Mouse (Mus musculus) neural tube, embryonic 13.5 days (tissue): ENCODE measurements around the gene Prdx5. TPM values are rescaled to one million over a fixed set of nuclear protein-coding genes. Genes with fewer than 3 reads are reported as not detected.
A peak's percentile ranks its signal among the peaks of the same experiment; 100 is the strongest.

Source experiments
- ATAC-seq: fragments of 200-750 bp; cut with Nextera tagmentation; 2 replicates; pipeline ENCODE4 v1.8.0; 2017; ENCODE audit warnings: low read depth, mild to moderate bottlenecking, moderate TSS enrichment, moderate library complexity
- H3K27ac ChIP-seq: fragments of 300-500 bp; sonication (generic); replicated peaks from 2 replicates; pipeline ENCODE4 v1.5.1; 2015; ENCODE audit warnings: moderate library complexity, mild to moderate bottlenecking, inconsistent platforms
- H3K27me3 ChIP-seq: fragments of 300-500 bp; sonication (generic); 2 replicates; pipeline ENCODE4 v1.6.1; 2015; ENCODE audit warnings: mild to moderate bottlenecking, inconsistent platforms
- H3K36me3 ChIP-seq: fragments of 300-500 bp; sonication (generic); 2 replicates; pipeline ENCODE4 v1.6.1; 2015; ENCODE audit warnings: mild to moderate bottlenecking, inconsistent platforms
- H3K4me1 ChIP-seq: fragments of 300-500 bp; sonication (generic); replicated peaks from 2 replicates; pipeline ENCODE4 v1.6.1; 2015; ENCODE audit warnings: inconsistent platforms
- H3K4me2 ChIP-seq: fragments of 300-500 bp; sonication (generic); 2 replicates; pipeline ENCODE4 v1.6.1; 2015; ENCODE audit warnings: inconsistent platforms, mild to moderate bottlenecking, moderate library complexity
- H3K4me3 ChIP-seq: fragments of 300-500 bp; sonication (generic); 2 replicates; pipeline ENCODE4 v1.5.1; 2015; ENCODE audit warnings: mild to moderate bottlenecking, inconsistent platforms
- H3K9ac ChIP-seq: fragments of 300-500 bp; sonication (generic); 2 replicates; pipeline ENCODE4 v1.6.1; 2015; ENCODE audit warnings: moderate library complexity, mild to moderate bottlenecking, inconsistent platforms
- H3K9me3 ChIP-seq: fragments of 300-500 bp; sonication (generic); 2 replicates; pipeline ENCODE4 v1.6.1; 2016; ENCODE audit warnings: inconsistent platforms
- WGBS: fragments of 180-500 bp; shearing (Covaris S2); methylation state at CpG from one replicate; pipeline ENCODE4 v1.1.7; 2015; 5-methylcytosine and 5-hydroxymethylcytosine counted together
- polyA plus RNA-seq: library from polyadenylated mRNA; unstranded; fragments of >200 nt; fragmentation: Nextera tagmentation; extraction: Ambion mirVana; gene quantifications from 2 replicates; pipeline ENCODE4 v1.2.1, GENCODE M21; 2015

Prdx5 gene
- 294 and 302 TPM in 2 replicates for polyA plus RNA-seq

- H3K27me3 ChIP-seq = no peaks in the 10 kb centered on the region
- peak within 1 kb of the TSS; percentile 86 for H3K9ac ChIP-seq
- H3K9me3 ChIP-seq = no peaks in the 10 kb centered on the region
- under 1% methylated on average over 65 of the region's 65 CpGs for WGBS
- peak; percentile 94 for ATAC-seq
- H3K4me1 ChIP-seq = peaks cover 37% of the 10 kb centered on the region
- peak within 1 kb of the TSS; percentile 68 for H3K4me3 ChIP-seq
- H3K4me2 ChIP-seq = peak within 1 kb of the TSS; percentile 90
- H3K36me3 ChIP-seq = peaks cover 60% of the 10 kb centered on the region
- peak within 1 kb of the TSS; percentile 98 for H3K27ac ChIP-seq
Measured at GRCm38 (mm10) chr19:6909507-6910289, at the start of gene Prdx5, which contains the start of gene Trmt112. Prdx5 (minus strand) TSS chr19:6910106. Trmt112 (plus strand) TSS chr19:6909698.

GRCm38 (mm10) chr19:6956461-6956860, 46.6 kb upstream of the Prdx5 start:
- no peak overlapping the region for H3K4me3 ChIP-seq
- no peak overlapping the region for H3K9ac ChIP-seq
- H3K27me3 ChIP-seq = no peaks in the 10 kb centered on the region
- ATAC-seq = no peak
- peaks cover 56% of the 10 kb centered on the region for H3K36me3 ChIP-seq
- 80% methylated on average over 10 of the region's 10 CpGs for WGBS
- H3K27ac ChIP-seq = no peak overlapping the region
- H3K4me2 ChIP-seq = no peak overlapping the region
- peaks cover 15% of the 10 kb centered on the region for H3K4me1 ChIP-seq
- H3K9me3 ChIP-seq = no peaks in the 10 kb centered on the region

- Histone ChIP-seq H3K36me3 (peaks cover 54% of the 10 kb centered on the region), H3K9ac (peak overlapping the region; percentile 22; the same call in 1 of the 2 replicates)
- WGBS = 84% methylated on average over 7 of the region's 7 CpGs
Measured at GRCm38 (mm10) chr19:6955424-6955823, 45.5 kb upstream of the Prdx5 start.

GRCm38 (mm10) chr19:6954046-6954445, 44.1 kb upstream of the Prdx5 start:
- 49% methylated on average over 9 of the region's 9 CpGs for WGBS
- peaks cover 41% of the 10 kb centered on the region for H3K36me3 ChIP-seq
- H3K4me3 ChIP-seq = no peak overlapping the region
- ATAC-seq = no peak
- no peak overlapping the region for H3K4me2 ChIP-seq
- H3K4me1 ChIP-seq = peaks cover 25% of the 10 kb centered on the region
- no peak overlapping the region for H3K27ac ChIP-seq
- no peaks in the 10 kb centered on the region for H3K9me3 ChIP-seq
- peak overlapping the region; percentile 38; the same call in 1 of the 2 replicates for H3K9ac ChIP-seq
- no peaks in the 10 kb centered on the region for H3K27me3 ChIP-seq

More at GRCm38 (mm10) chr19:6955424-6955823, 45.5 kb upstream of the Prdx5 start:
- peaks cover 16% of the 10 kb centered on the region for H3K4me1 ChIP-seq
- no peaks in the 10 kb centered on the region for H3K9me3 ChIP-seq
- no peak overlapping the region for H3K27ac ChIP-seq
- H3K4me2 ChIP-seq = no peak overlapping the region
- H3K4me3 ChIP-seq = no peak overlapping the region
- no peaks in the 10 kb centered on the region for H3K27me3 ChIP-seq
- ATAC-seq = no peak

- 35% methylated on average over 3 of the region's 3 CpGs for WGBS
- Histone ChIP-seq H3K27me3 (no peaks in the 10 kb centered on the region), H3K4me3 (peak overlapping the region; percentile 59), H3K36me3 (peaks cover 29% of the 10 kb centered on the region), H3K27ac (peak overlapping the region; percentile 97), H3K4me2 (peak overlapping the region; percentile 97), H3K9me3 (no peaks in the 10 kb centered on the region), H3K4me1 (peaks cover 25% of the 10 kb centered on the region), H3K9ac (peak overlapping the region; percentile 81)
- ATAC-seq = no peak
Measured at GRCm38 (mm10) chr19:6952712-6953037, 42.8 kb upstream of the Prdx5 start.

DNA sequence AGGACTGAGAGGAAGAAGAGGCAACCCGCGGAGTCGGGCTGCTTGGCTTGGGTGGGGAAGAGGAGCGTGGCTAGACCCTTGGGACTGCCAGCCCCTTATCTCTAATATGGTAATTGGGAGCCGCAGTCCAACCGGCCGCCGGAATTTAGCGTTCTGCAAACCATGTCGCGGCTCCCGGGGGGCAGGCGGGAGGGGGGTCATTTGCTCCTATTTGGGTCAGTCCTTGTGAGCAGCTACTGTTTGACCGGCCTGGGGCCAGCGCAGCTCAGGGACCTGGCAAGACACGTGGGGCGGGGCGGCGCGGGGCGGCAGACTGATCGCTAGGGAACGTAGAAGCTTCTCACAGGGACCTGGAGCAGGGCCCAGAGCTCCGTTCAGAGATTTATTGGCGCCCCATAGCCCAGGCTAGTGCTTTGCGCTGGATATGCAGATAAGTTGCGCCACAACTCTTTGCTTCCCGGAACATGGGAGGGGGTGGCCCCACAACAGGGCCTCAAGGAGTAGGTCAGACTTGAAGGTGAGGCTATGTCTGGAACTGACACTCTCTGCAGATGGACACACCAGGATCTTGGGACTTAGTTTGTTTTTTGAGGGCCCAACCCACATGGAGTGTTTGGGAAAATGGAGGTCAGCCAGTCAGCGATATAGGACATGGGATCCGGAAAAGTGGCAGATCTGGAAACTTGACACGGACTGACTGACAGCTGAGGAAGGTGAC, 42.2 kb upstream of the Prdx5 start:
- Histone ChIP-seq H3K27me3 (no peaks in the 10 kb centered on the region), H3K9ac (peak overlapping the region; percentile 81), H3K4me3 (peak overlapping the region; percentile 59), H3K36me3 (peaks cover 25% of the 10 kb centered on the region), H3K4me2 (peak overlapping the region; percentile 97), H3K4me1 (peaks cover 25% of the 10 kb centered on the region), H3K27ac (peak overlapping the region; percentile 97), H3K9me3 (no peaks in the 10 kb centered on the region)
- ATAC-seq = peak; percentile 17
- 4% methylated on average over 31 of the region's 31 CpGs for WGBS

DNA sequence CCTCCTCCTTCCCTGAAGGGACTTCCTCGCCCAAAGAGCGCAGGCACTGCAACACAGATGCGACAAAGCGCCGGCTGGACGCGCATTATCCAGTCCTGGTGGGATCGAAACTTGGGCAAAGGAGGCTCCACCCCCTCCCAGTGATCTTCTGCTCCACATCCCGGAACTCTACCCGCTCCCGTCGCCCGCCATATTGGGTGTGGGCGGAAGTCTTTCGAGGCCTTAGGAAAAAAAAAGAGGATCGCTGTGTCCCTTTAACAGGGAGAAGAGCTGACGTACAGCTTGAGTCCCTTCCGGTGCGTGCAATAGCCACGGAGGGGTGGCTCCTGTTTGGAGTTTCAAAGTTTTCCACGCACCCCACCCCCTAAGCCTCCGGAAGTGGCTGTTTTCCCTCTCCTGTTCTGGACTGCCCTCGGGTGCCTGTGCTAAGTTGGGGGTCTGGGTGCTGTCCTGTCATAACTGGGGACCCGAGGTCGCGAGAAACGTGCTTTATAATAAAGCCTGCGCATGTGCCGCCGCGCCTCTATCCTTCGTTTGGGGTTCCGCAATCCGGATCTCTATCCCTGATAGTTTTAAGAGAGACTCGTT, 41.6 kb upstream of the Prdx5 start:
- no peaks in the 10 kb centered on the region for H3K9me3 ChIP-seq
- H3K27me3 ChIP-seq = no peaks in the 10 kb centered on the region
- H3K4me1 ChIP-seq = peaks cover 25% of the 10 kb centered on the region
- H3K4me2 ChIP-seq = peak overlapping the region; percentile 97
- H3K4me3 ChIP-seq = peak overlapping the region; percentile 59
- peak; percentile 89 for ATAC-seq
- WGBS = under 1% methylated on average over 35 of the region's 35 CpGs
- H3K36me3 ChIP-seq = peaks cover 22% of the 10 kb centered on the region
- peak overlapping the region; percentile 97 for H3K27ac ChIP-seq
- peak overlapping the region; percentile 81 for H3K9ac ChIP-seq

GRCm38 (mm10) chr19:6950613-6951153, 40.8 kb upstream of the Prdx5 start:
- H3K4me2 ChIP-seq = peak overlapping the region; percentile 97
- H3K4me3 ChIP-seq = peak overlapping the region; percentile 59
- H3K9ac ChIP-seq = peak overlapping the region; percentile 81
- no peaks in the 10 kb centered on the region for H3K27me3 ChIP-seq
- peak; percentile 66 for ATAC-seq
- under 1% methylated on average over 28 of the region's 28 CpGs for WGBS
- H3K27ac ChIP-seq = peak overlapping the region; percentile 97
- H3K9me3 ChIP-seq = no peaks in the 10 kb centered on the region
- peaks cover 25% of the 10 kb centered on the region for H3K4me1 ChIP-seq
- peaks cover 24% of the 10 kb centered on the region for H3K36me3 ChIP-seq

DNA sequence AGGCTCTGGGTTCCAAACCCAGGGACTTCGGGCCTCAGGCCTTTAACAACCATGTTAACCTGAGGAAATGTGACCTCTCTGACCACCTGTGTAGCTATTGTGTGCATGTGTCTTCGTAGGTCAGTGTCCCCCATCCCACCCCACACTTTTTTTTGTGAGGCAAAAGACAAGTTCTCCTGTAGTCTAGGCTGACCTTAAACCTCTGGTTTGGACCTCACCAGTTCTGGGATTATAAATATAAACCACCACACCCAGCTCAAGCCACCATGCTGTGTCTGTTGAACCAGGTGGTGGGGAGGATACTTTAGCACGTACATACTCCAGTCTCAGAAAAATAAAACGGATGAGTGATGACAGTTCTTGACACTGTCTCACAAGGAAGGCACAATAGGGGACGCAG, 40.0 kb upstream of the Prdx5 start:
- no peaks in the 10 kb centered on the region for H3K27me3 ChIP-seq
- H3K36me3 ChIP-seq = peaks cover 21% of the 10 kb centered on the region
- WGBS = 48% methylated on average over 5 of the region's 5 CpGs
- H3K4me2 ChIP-seq = peak overlapping the region; percentile 97
- peak overlapping the region; percentile 97 for H3K27ac ChIP-seq
- no peaks in the 10 kb centered on the region for H3K9me3 ChIP-seq
- ATAC-seq = no peak
- peaks cover 25% of the 10 kb centered on the region for H3K4me1 ChIP-seq
- peak overlapping the region; percentile 59 for H3K4me3 ChIP-seq
- peak overlapping the region; percentile 81 for H3K9ac ChIP-seq

DNA sequence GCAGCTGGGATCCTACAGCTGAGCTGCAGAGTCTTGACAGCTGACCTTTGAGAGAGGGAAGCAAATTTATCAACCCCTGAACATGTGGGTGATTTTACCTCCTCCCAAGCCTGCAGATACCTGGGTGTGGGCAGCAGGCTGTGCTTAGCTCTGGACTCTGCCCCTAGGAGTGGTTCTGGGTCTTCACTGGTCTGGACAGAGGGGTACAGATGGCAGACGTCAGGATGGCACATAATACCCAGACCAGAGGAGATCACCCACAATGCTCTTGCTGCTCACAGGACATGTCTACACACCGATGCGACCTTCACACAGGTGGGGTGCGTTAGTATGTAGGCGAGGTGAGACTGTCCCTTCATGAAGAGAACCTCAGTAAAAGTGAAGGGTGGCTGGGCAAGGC, 39.6 kb upstream of the Prdx5 start:
- Histone ChIP-seq H3K27me3 (no peaks in the 10 kb centered on the region), H3K9me3 (no peaks in the 10 kb centered on the region), H3K4me3 (peak overlapping the region; percentile 59), H3K4me2 (peak overlapping the region; percentile 97), H3K36me3 (peaks cover 17% of the 10 kb centered on the region), H3K27ac (peak overlapping the region; percentile 97; the same call in 1 of the 2 replicates), H3K9ac (peak overlapping the region; percentile 81; the same call in 1 of the 2 replicates), H3K4me1 (peaks cover 25% of the 10 kb centered on the region)
- WGBS = 93% methylated on average over 5 of the region's 5 CpGs
- no peak for ATAC-seq

- H3K4me1 ChIP-seq = peaks cover 27% of the 10 kb centered on the region
- H3K4me3 ChIP-seq = no peak overlapping the region
- no peaks in the 10 kb centered on the region for H3K9me3 ChIP-seq
- H3K36me3 ChIP-seq = peaks cover 13% of the 10 kb centered on the region
- H3K9ac ChIP-seq = no peak overlapping the region
- no peaks in the 10 kb centered on the region for H3K27me3 ChIP-seq
- 76% methylated on average over 4 of the region's 4 CpGs for WGBS
- no peak for ATAC-seq
- no peak overlapping the region for H3K4me2 ChIP-seq
- H3K27ac ChIP-seq = no peak overlapping the region
Measured at GRCm38 (mm10) chr19:6948186-6948585, 38.3 kb upstream of the Prdx5 start.

DNA sequence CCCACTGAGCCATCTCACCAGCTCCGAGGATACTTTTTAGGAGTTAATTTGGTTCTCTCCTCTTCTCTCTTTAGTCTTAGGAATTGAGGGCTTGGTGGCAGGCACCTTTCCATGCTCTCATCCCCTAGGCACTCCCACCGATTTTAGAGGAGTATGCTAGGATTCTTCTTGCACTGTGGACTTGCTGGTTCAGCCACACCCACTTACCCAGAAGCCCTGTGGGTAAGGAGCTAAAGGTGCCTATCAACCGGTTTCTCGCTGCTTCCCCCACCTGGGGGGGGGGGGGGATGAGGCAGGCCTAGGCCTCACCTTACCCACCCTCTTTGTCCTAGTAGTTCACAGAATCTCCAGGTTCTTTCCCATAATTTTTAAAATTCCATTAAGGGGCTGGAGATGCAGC, 37.8 kb upstream of the Prdx5 start:
- no peak for ATAC-seq
- H3K9ac ChIP-seq = no peak overlapping the region
- no peaks in the 10 kb centered on the region for H3K9me3 ChIP-seq
- H3K4me3 ChIP-seq = no peak overlapping the region
- 58% methylated on average over 4 of the region's 4 CpGs for WGBS
- H3K4me1 ChIP-seq = peaks cover 27% of the 10 kb centered on the region
- H3K36me3 ChIP-seq = peaks cover 13% of the 10 kb centered on the region
- no peak overlapping the region for H3K27ac ChIP-seq
- H3K27me3 ChIP-seq = no peaks in the 10 kb centered on the region
- no peak overlapping the region for H3K4me2 ChIP-seq
